In genomic region chr1:168356970-168357441, GRCm38 (mm10) we compare ENCODE assay signal across 8 mouse cellular contexts.
DNase-seq lines count a peak whose midpoint lies in the region; ATAC-seq and TF ChIP-seq lines count a peak whose summit lies in the region.

No protein-coding gene starts in this region.

- peaks cover 12% of the 10 kb centered on the region for H3K36me3 ChIP-seq in heart, embryonic 13.5 days
- no peaks in the 10 kb centered on the region for H3K36me3 ChIP-seq in forebrain, embryonic 11.5 days (ENCODE audit: control insufficient read depth, insufficient read depth, low read length)
- no peaks in the 10 kb centered on the region for H3K36me3 ChIP-seq in kidney, postnatal 0 days (ENCODE audit: insufficient read depth, low read length)
- H3K36me3 ChIP-seq in midbrain, embryonic 13.5 days = no peaks in the 10 kb centered on the region

- intact Hi-C loops in gastrocnemius, adult 2 months (cut with DNase I) = no loop called here

- no peak for DNase-seq in heart, adult 11 months
- DNase-seq in forebrain, embryonic 11.5 days (ENCODE audit: low spot score) = peak; percentile 80
- DNase-seq in kidney, postnatal 0 days (ENCODE audit: low spot score) = peak; percentile 70
- DNase-seq in layer of hippocampus, adult 18-20 months (ENCODE audit: low spot score in 2 of 2) = no peak
- no peak for DNase-seq in gastrocnemius, adult 2 months
- no peak for DNase-seq in adrenal gland, postnatal 36 days

- H3K4me2 ChIP-seq in heart, embryonic 13.5 days = peak overlapping the region; percentile 60
- peak overlapping the region; percentile 53 for H3K4me2 ChIP-seq in forebrain, embryonic 11.5 days (ENCODE audit: low read depth, low read length, severe bottlenecking)
- peak overlapping the region; percentile 41 for H3K4me2 ChIP-seq in kidney, postnatal 0 days (ENCODE audit: low read length)
- peak overlapping the region; percentile 56 for H3K4me2 ChIP-seq in midbrain, embryonic 13.5 days (replicated peaks)

- no peaks in the 10 kb centered on the region for H3K27me3 ChIP-seq in heart, embryonic 13.5 days (replicated peaks)
- H3K27me3 ChIP-seq in forebrain, embryonic 11.5 days (ENCODE audit: control insufficient read depth, insufficient read depth, low read length) = no peaks in the 10 kb centered on the region
- no peaks in the 10 kb centered on the region for H3K27me3 ChIP-seq in kidney, postnatal 0 days (ENCODE audit: insufficient read depth, low read length)
- no peaks in the 10 kb centered on the region; the same call in 1 of the 2 replicates for H3K27me3 ChIP-seq in midbrain, embryonic 13.5 days

- ATAC-seq in heart, embryonic 13.5 days (ENCODE audit: extremely low read depth, insufficient number of reproducible peaks, low FRiP score, low TSS enrichment) = no peak
- peak; percentile 71 for ATAC-seq in forebrain, embryonic 11.5 days (replicated peaks; ENCODE audit: low FRiP score)
- peak; percentile 74 for ATAC-seq in kidney, postnatal 0 days (replicated peaks; ENCODE audit: low FRiP score, low read depth)
- ATAC-seq in midbrain, embryonic 13.5 days = peak; percentile 62

- no peak for TF ChIP-seq CTCF in kidney, postnatal 0 days (IDR thresholded peaks at IDR 0.05; ENCODE audit: low read depth)
- no peak for TF ChIP-seq CTCF in gastrocnemius, adult 2 months (IDR thresholded peaks at IDR 0.05)

- H3K9me3 ChIP-seq in heart, embryonic 13.5 days = no peaks in the 10 kb centered on the region
- no peaks in the 10 kb centered on the region for H3K9me3 ChIP-seq in forebrain, embryonic 11.5 days (ENCODE audit: control insufficient read depth, low read length)
- no peaks in the 10 kb centered on the region for H3K9me3 ChIP-seq in kidney, postnatal 0 days (replicated peaks; ENCODE audit: low read length)
- no peaks in the 10 kb centered on the region for H3K9me3 ChIP-seq in midbrain, embryonic 13.5 days

- WGBS in heart, embryonic 13.5 days = 16% methylated on average over 14 of the region's 14 CpGs
- under 1% methylated on average over 14 of the region's 14 CpGs for WGBS in forebrain, embryonic 11.5 days
- 22% methylated on average over 14 of the region's 14 CpGs for WGBS in kidney, postnatal 0 days
- 5% methylated on average over 14 of the region's 14 CpGs for WGBS in midbrain, embryonic 13.5 days

- H3K9ac ChIP-seq in heart, embryonic 13.5 days = peak overlapping the region; percentile 58
- H3K9ac ChIP-seq in forebrain, embryonic 11.5 days (ENCODE audit: low read length) = peak overlapping the region; percentile 43
- H3K9ac ChIP-seq in kidney, postnatal 0 days (ENCODE audit: low read depth, low read length) = 0 out of 2 replicates have a peak overlapping the region, but pooled peaks have one; percentile 10
- H3K9ac ChIP-seq in midbrain, embryonic 13.5 days (replicated peaks) = peak overlapping the region; percentile 58; the same call in 1 of the 2 replicates

- peaks cover 71% of the 10 kb centered on the region for H3K4me1 ChIP-seq in heart, embryonic 13.5 days
- H3K4me1 ChIP-seq in forebrain, embryonic 11.5 days (replicated peaks; ENCODE audit: control insufficient read depth, insufficient read depth, low read length) = peaks cover 49% of the 10 kb centered on the region
- peaks cover 36% of the 10 kb centered on the region for H3K4me1 ChIP-seq in kidney, postnatal 0 days (replicated peaks; ENCODE audit: insufficient read depth, low read length)
- H3K4me1 ChIP-seq in midbrain, embryonic 13.5 days (replicated peaks) = peaks cover 99% of the 10 kb centered on the region

- H3K27ac ChIP-seq in heart, embryonic 13.5 days (replicated peaks) = no peak overlapping the region
- H3K27ac ChIP-seq in forebrain, embryonic 11.5 days (ENCODE audit: low read depth, low read length) = peak overlapping the region; percentile 93
- peak overlapping the region; percentile 59; the same call in 1 of the 2 replicates for H3K27ac ChIP-seq in kidney, postnatal 0 days
- peak overlapping the region; percentile 95 for H3K27ac ChIP-seq in midbrain, embryonic 13.5 days
- no peak overlapping the region for H3K27ac ChIP-seq in gastrocnemius, adult 2 months

- peak overlapping the region; percentile 25 for H3K4me3 ChIP-seq in heart, embryonic 13.5 days
- peak overlapping the region; percentile 24 for H3K4me3 ChIP-seq in forebrain, embryonic 11.5 days (ENCODE audit: low read depth, low read length)
- no peak overlapping the region for H3K4me3 ChIP-seq in kidney, postnatal 0 days (replicated peaks; ENCODE audit: low read depth, low read length)
- H3K4me3 ChIP-seq in midbrain, embryonic 13.5 days (replicated peaks) = peak overlapping the region; percentile 27
- no peak overlapping the region for H3K4me3 ChIP-seq in gastrocnemius, adult 2 months

Comparison
In these comparisons a context has a peak if more than half of its experiments do, and no peak if none do; other contexts are left out.
1. H3K27ac ChIP-seq: peak in forebrain, embryonic 11.5 days (single experiment), kidney, postnatal 0 days (single experiment) and midbrain, embryonic 13.5 days (single experiment); none in heart, embryonic 13.5 days (single experiment) and gastrocnemius, adult 2 months (single experiment).
2. H3K4me3 ChIP-seq: peak in heart, embryonic 13.5 days (single experiment), forebrain, embryonic 11.5 days (single experiment) and midbrain, embryonic 13.5 days (single experiment); none in kidney, postnatal 0 days (single experiment) and gastrocnemius, adult 2 months (single experiment).
3. DNase-seq: peak in forebrain, embryonic 11.5 days (single experiment) and kidney, postnatal 0 days (single experiment); none in heart, adult 11 months (single experiment), layer of hippocampus, adult 18-20 months (0 of 2), gastrocnemius, adult 2 months (single experiment) and adrenal gland, postnatal 36 days (0 of 2).
4. Peak in every context shown above with its lines, with median percentiles within 50 percentile points of each other: H3K4me2 ChIP-seq and H3K9ac ChIP-seq.